Comparison of ENCODE assay signal across 26 mouse cellular contexts in genomic region chr14:30719514-30719913, GRCm38 (mm10).
"Had no signal": no experiment of that assay in that cellular context is flagged by ENCODE, and none has a peak within 500 bp of the region (broad histone marks: within the 10 kb centered on the region; RNA-seq: fewer than 3 reads in every experiment).

No protein-coding gene starts in this region.

- DNase-seq: cerebellum, adult 8-10 months; cerebellum, adult 9-10 months; cerebellum, adult 9-11 months; cerebellum, postnatal 10 days; cerebellum, postnatal 14 days; cerebellum, postnatal 36 days; embryo, embryonic 11 days; forebrain, postnatal 0 days; gastrocnemius, adult 2 months; gastrocnemius, postnatal 10 days; gastrocnemius, postnatal 14 days; gastrocnemius, postnatal 25 days; gastrocnemius, postnatal 36 days; heart, adult 18-20 months; heart, adult 2 months had no signal

- H3K27me3 ChIP-seq: forebrain, embryonic 15.5 days had no signal

- H3K4me3 ChIP-seq: embryonic facial prominence, embryonic 10.5 days; embryonic facial prominence, embryonic 12.5 days; embryonic facial prominence, embryonic 13.5 days; embryonic facial prominence, embryonic 15.5 days; erythroblast, embryonic 14.5 days; forebrain, embryonic 10.5 days; forebrain, embryonic 12.5 days; forebrain, embryonic 13.5 days; forebrain, embryonic 15.5 days; gastrocnemius, adult 2 months; heart, adult 2 months had no signal

- H3K9me3 ChIP-seq: embryonic facial prominence, embryonic 10.5 days; embryonic facial prominence, embryonic 12.5 days; embryonic facial prominence, embryonic 13.5 days; embryonic facial prominence, embryonic 15.5 days; forebrain, embryonic 10.5 days; forebrain, embryonic 12.5 days; forebrain, embryonic 13.5 days; forebrain, embryonic 15.5 days had no signal

- ATAC-seq: forebrain, embryonic 13.5 days; forebrain, embryonic 14.5 days; forebrain, embryonic 15.5 days; forebrain, embryonic 16.5 days; forebrain, postnatal 0 days had no signal

- H3K9ac ChIP-seq: embryonic facial prominence, embryonic 12.5 days; embryonic facial prominence, embryonic 13.5 days; embryonic facial prominence, embryonic 15.5 days; forebrain, embryonic 12.5 days; forebrain, embryonic 13.5 days; forebrain, embryonic 15.5 days; forebrain, postnatal 0 days had no signal

- H3K36me3 ChIP-seq: embryonic facial prominence, embryonic 10.5 days; embryonic facial prominence, embryonic 12.5 days; embryonic facial prominence, embryonic 13.5 days; embryonic facial prominence, embryonic 15.5 days; forebrain, embryonic 10.5 days; forebrain, embryonic 12.5 days; forebrain, embryonic 15.5 days had no signal

- H3K4me2 ChIP-seq: embryonic facial prominence, embryonic 12.5 days; embryonic facial prominence, embryonic 13.5 days; embryonic facial prominence, embryonic 15.5 days; forebrain, embryonic 12.5 days; forebrain, embryonic 13.5 days; forebrain, embryonic 15.5 days had no signal

- H3K27ac ChIP-seq: embryonic facial prominence, embryonic 10.5 days; embryonic facial prominence, embryonic 12.5 days; embryonic facial prominence, embryonic 13.5 days; embryonic facial prominence, embryonic 15.5 days; forebrain, embryonic 10.5 days; forebrain, embryonic 12.5 days; forebrain, embryonic 13.5 days; forebrain, embryonic 15.5 days; gastrocnemius, adult 2 months; heart, adult 2 months had no signal
